Comparison of ENCODE assay signal across 16 mouse cellular contexts in the genomic region with DNA sequence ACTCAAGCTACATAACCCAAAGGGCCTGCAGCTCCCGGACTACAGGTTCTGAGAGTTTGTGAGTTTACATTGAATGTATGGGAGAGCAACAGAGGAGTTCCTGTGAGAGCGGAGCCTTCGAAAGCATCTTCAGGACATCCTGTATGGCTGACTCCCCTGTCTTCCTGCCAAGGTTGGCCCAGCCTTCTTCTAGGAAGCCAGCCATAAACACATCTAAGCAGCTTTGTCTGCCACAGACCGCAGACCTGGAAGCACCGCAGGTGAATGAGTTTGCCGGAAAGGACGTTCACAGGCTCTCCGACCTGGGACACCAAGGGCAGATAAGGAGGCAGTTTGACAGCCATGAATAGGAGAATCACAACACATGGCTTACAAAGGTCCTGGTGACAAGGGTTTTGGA. TPM values are rescaled to one million over a fixed set of nuclear protein-coding genes. Genes with fewer than 3 reads are reported as not detected.
"Had no signal": no experiment of that assay in that cellular context is flagged by ENCODE, and none has a peak within 500 bp of the region (broad histone marks: within the 10 kb centered on the region; RNA-seq: fewer than 3 reads in every experiment).

No protein-coding gene starts in this region.

- H3K4me3 ChIP-seq: layer of hippocampus, adult 2 months; limb, embryonic 10.5 days; limb, embryonic 13.5 days; liver, embryonic 12.5 days; liver, embryonic 15.5 days had no signal

- H3K4me1 ChIP-seq: liver, embryonic 15.5 days had no signal

- H3K27ac ChIP-seq: kidney, postnatal 0 days; layer of hippocampus, adult 2 months; limb, embryonic 10.5 days; limb, embryonic 13.5 days; liver, embryonic 12.5 days; liver, embryonic 15.5 days had no signal

- DNase-seq: kidney, postnatal 25 days; layer of hippocampus, adult 9-11 months; liver; lung, adult 18-20 months; lung, postnatal 14 days; midbrain, embryonic 14.5 days; thymus, adult 18-20 months; thymus, postnatal 36 days had no signal

- H3K27me3 ChIP-seq: limb, embryonic 13.5 days; liver, embryonic 12.5 days; liver, embryonic 15.5 days had no signal

- H3K36me3 ChIP-seq: limb, embryonic 10.5 days; limb, embryonic 13.5 days; liver, embryonic 12.5 days; liver, embryonic 15.5 days had no signal

- H3K9me3 ChIP-seq: limb, embryonic 10.5 days; limb, embryonic 13.5 days; liver, embryonic 12.5 days; liver, embryonic 15.5 days had no signal

RNA-seq across cellular contexts. Expression of a gene that starts 52.3 kb away (rescaled TPM):
- total RNA-seq: megakaryocyte progenitor cell, adult 5-6 weeks; megakaryocyte-erythroid progenitor cell, adult 5-6 weeks had no signal
